Mouse (Mus musculus) forebrain, postnatal 0 days (tissue): ENCODE data around the gene Tdrd7. TPM values are rescaled to one million over a fixed set of nuclear protein-coding genes. Genes with fewer than 3 reads are reported as not detected.

Source experiments
- ATAC-seq: fragments of 200-750 bp; cut with Nextera tagmentation; 2 replicates; pipeline ENCODE4 v1.8.0; 2017; ENCODE audit warnings: mild to moderate bottlenecking, moderate library complexity
- DNase-seq: peaks from one replicate; pipeline ENCODE4 v3.0.0-alpha.2; 2015
- H3K27ac ChIP-seq: fragments of 300-500 bp; sonication (generic); 2 replicates; pipeline ENCODE4 v1.5.1; 2014; ENCODE audit warnings: low read depth, mild to moderate bottlenecking, antibody characterized with exemption, low read length, moderate library complexity, mixed read lengths
- H3K27me3 ChIP-seq: fragments of 300-500 bp; sonication (generic); 2 replicates; pipeline ENCODE4 v1.6.1; 2014; ENCODE audit warnings: mild to moderate bottlenecking, low read length, mixed read lengths; ENCODE audit not compliant: insufficient read depth
- H3K36me3 ChIP-seq: fragments of 300-500 bp; sonication (generic); 2 replicates; pipeline ENCODE4 v1.6.1; 2014; ENCODE audit warnings: mild to moderate bottlenecking, moderate library complexity; ENCODE audit not compliant: insufficient read depth
- H3K4me1 ChIP-seq: fragments of 300-500 bp; sonication (generic); 2 replicates; pipeline ENCODE4 v1.6.1; 2014; ENCODE audit warnings: antibody characterized with exemption; ENCODE audit not compliant: insufficient read depth
- H3K4me2 ChIP-seq: fragments of 300-500 bp; sonication (generic); 2 replicates; pipeline ENCODE4 v1.6.1; 2014; ENCODE audit warnings: low read depth, mild to moderate bottlenecking, moderate library complexity
- H3K4me3 ChIP-seq: fragments of 300-500 bp; sonication (generic); 2 replicates; pipeline ENCODE4 v1.5.1; 2014; ENCODE audit warnings: low read depth, low read length, mixed read lengths
- H3K9ac ChIP-seq: fragments of 300-500 bp; sonication (generic); 2 replicates; pipeline ENCODE4 v1.6.1; 2014; ENCODE audit warnings: mild to moderate bottlenecking
- H3K9me3 ChIP-seq: fragments of 300-500 bp; sonication (generic); 2 replicates; pipeline ENCODE4 v1.6.1; 2016; ENCODE audit warnings: low read length
- CTCF ChIP-seq: sonication (generic); IDR thresholded peaks from 2 replicates; pipeline ENCODE4 v1.5.1; 2016; ENCODE audit warnings: antibody characterized with exemption, control low read depth, low read depth
- WGBS: fragments of 180-500 bp; shearing (Covaris S2); extraction: QIAGEN DNeasy Blood & Tissue Kit; methylation state at CpG from one replicate; pipeline ENCODE4 v1.1.7; 2014; 5-methylcytosine and 5-hydroxymethylcytosine counted together
- polyA plus RNA-seq: library from polyadenylated mRNA; unstranded; fragments of >200 nt; fragmentation: Nextera tagmentation; extraction: Ambion mirVana; gene quantifications from 2 replicates; pipeline ENCODE4 v1.2.1, GENCODE M21; 2015
- total RNA-seq: library from RNA; depleted of rRNA; stranded (reverse); fragments of >200 nt; gene quantifications from 2 replicates; pipeline ENCODE4 v1.2.3, GENCODE M21; 2014

The Tdrd7 gene
- total and polyA plus RNA-seq, 2 experiments from 2014 or later: 21.3 to 39.1 TPM

GRCm38 (mm10) chr4:46064263-46064662 lies 99.1 kb downstream of the Tdrd7 start:
- no peak for TF ChIP-seq CTCF
- Histone ChIP-seq H3K27me3 (no peaks in the 10 kb centered on the region), H3K4me1 (no peaks in the 10 kb centered on the region), H3K4me2 (no peak overlapping the region), H3K36me3 (no peaks in the 10 kb centered on the region), H3K9me3 (no peaks in the 10 kb centered on the region), H3K9ac (no peak overlapping the region), H3K27ac (no peak overlapping the region), H3K4me3 (no peak overlapping the region)
- no peak for ATAC-seq
- WGBS: 66% methylated on average over 8 of the region's 8 CpGs
- DNase-seq: no peak

GRCm38 (mm10) chr4:46064961-46065360 lies 99.8 kb downstream of the Tdrd7 start:
- Histone ChIP-seq H3K9me3 (no peaks in the 10 kb centered on the region), H3K27me3 (no peaks in the 10 kb centered on the region), H3K4me3 (no peak overlapping the region), H3K36me3 (no peaks in the 10 kb centered on the region), H3K27ac (no peak overlapping the region), H3K4me1 (no peaks in the 10 kb centered on the region), H3K4me2 (no peak overlapping the region), H3K9ac (no peak overlapping the region)
- TF ChIP-seq CTCF: no peak
- WGBS: 74% methylated on average over 3 of the region's 3 CpGs
- DNase-seq: no peak
- no peak for ATAC-seq

GRCm38 (mm10) chr4:46065695-46066340 lies 100.7 kb downstream of the Tdrd7 start:
- no peak for TF ChIP-seq CTCF
- Histone ChIP-seq H3K9ac (no peak overlapping the region), H3K36me3 (no peaks in the 10 kb centered on the region), H3K4me3 (no peak overlapping the region), H3K4me1 (no peaks in the 10 kb centered on the region), H3K27ac (no peak overlapping the region), H3K9me3 (no peaks in the 10 kb centered on the region), H3K27me3 (no peaks in the 10 kb centered on the region), H3K4me2 (no peak overlapping the region)
- DNase-seq (no peak), ATAC-seq (no peak)
- WGBS: 61% methylated on average over 8 of the region's 8 CpGs

GRCm38 (mm10) chr4:46068060-46068459 lies 102.9 kb downstream of the Tdrd7 start:
- Histone ChIP-seq H3K4me1 (no peaks in the 10 kb centered on the region), H3K27me3 (no peaks in the 10 kb centered on the region), H3K9ac (no peak overlapping the region), H3K9me3 (no peaks in the 10 kb centered on the region), H3K36me3 (no peaks in the 10 kb centered on the region), H3K4me3 (no peak overlapping the region), H3K27ac (no peak overlapping the region), H3K4me2 (no peak overlapping the region)
- no peak for ATAC-seq
- no peak for TF ChIP-seq CTCF
- WGBS: 82% methylated on average over 3 of the region's 3 CpGs
- no peak for DNase-seq

GRCm38 (mm10) chr4:46068573-46068972 lies 103.4 kb downstream of the Tdrd7 start:
- H3K36me3 ChIP-seq: no peaks in the 10 kb centered on the region
- WGBS: 43% methylated on average over 1 of the region's 1 CpGs
- H3K4me2 ChIP-seq: no peak overlapping the region
- no peaks in the 10 kb centered on the region for H3K4me1 ChIP-seq
- no peak overlapping the region for H3K9ac ChIP-seq
- no peak overlapping the region for H3K4me3 ChIP-seq
- ATAC-seq: no peak
- DNase-seq: no peak
- no peak for TF ChIP-seq CTCF
- H3K9me3 ChIP-seq: no peaks in the 10 kb centered on the region
- H3K27me3 ChIP-seq: no peaks in the 10 kb centered on the region
- H3K27ac ChIP-seq: no peak overlapping the region

- Histone ChIP-seq H3K27me3 (no peaks in the 10 kb centered on the region), H3K36me3 (no peaks in the 10 kb centered on the region), H3K9ac (no peak overlapping the region), H3K27ac (no peak overlapping the region), H3K4me2 (no peak overlapping the region), H3K4me1 (no peaks in the 10 kb centered on the region), H3K9me3 (no peaks in the 10 kb centered on the region), H3K4me3 (no peak overlapping the region)
- ATAC-seq (no peak), DNase-seq (no peak)
- WGBS: 64% methylated on average over 6 of the region's 6 CpGs
- no peak for TF ChIP-seq CTCF
Measured at GRCm38 (mm10) chr4:46069851-46070482, 104.8 kb downstream of the Tdrd7 start.

GRCm38 (mm10) chr4:46072631-46073030 lies 107.5 kb downstream of the Tdrd7 start:
- H3K4me1 ChIP-seq: no peaks in the 10 kb centered on the region
- DNase-seq (no peak), ATAC-seq (no peak)
- H3K36me3 ChIP-seq: no peaks in the 10 kb centered on the region
- H3K9me3 ChIP-seq: no peaks in the 10 kb centered on the region
- WGBS: 82% methylated on average over 6 of the region's 6 CpGs
- H3K4me2 ChIP-seq: no peak overlapping the region
- no peak overlapping the region for H3K27ac ChIP-seq
- TF ChIP-seq CTCF: no peak
- H3K27me3 ChIP-seq: no peaks in the 10 kb centered on the region
- H3K4me3 ChIP-seq: no peak overlapping the region
- no peak overlapping the region for H3K9ac ChIP-seq
